In genomic region chr1:184881861-184882260, GRCm38 (mm10) we compare ENCODE assay signal across 10 mouse cellular contexts. TPM values are rescaled to one million over a fixed set of nuclear protein-coding genes. Genes with fewer than 3 reads are reported as not detected.
DNase-seq lines count a peak whose midpoint lies in the region; ATAC-seq and TF ChIP-seq lines count a peak whose summit lies in the region.
"Had no signal": no experiment of that assay in that cellular context is flagged by ENCODE, and none has a peak within 500 bp of the region (broad histone marks: within the 10 kb centered on the region; RNA-seq: fewer than 3 reads in every experiment).

No protein-coding gene starts in this region.

- H3K4me3 ChIP-seq in heart, embryonic 15.5 days = peak overlapping the region; percentile 58
- peak overlapping the region; percentile 81; the same call in 1 of the 2 replicates for H3K4me3 ChIP-seq in E14TG2a.4 (replicated peaks; ENCODE audit: low read length)
- peak overlapping the region; percentile 43 for H3K4me3 ChIP-seq in forebrain, embryonic 15.5 days
- H3K4me3 ChIP-seq in limb, embryonic 15.5 days = peak overlapping the region; percentile 43

- no peak for TF ChIP-seq CTCF in E14TG2a.4 (conservative IDR thresholded peaks at IDR 0.05; ENCODE audit: low read length)

- no peaks in the 10 kb centered on the region for H3K9me3 ChIP-seq in heart, embryonic 15.5 days (replicated peaks)
- no peaks in the 10 kb centered on the region for H3K9me3 ChIP-seq in E14TG2a.4 (ENCODE audit: low read length)
- no peaks in the 10 kb centered on the region for H3K9me3 ChIP-seq in forebrain, embryonic 15.5 days
- H3K9me3 ChIP-seq in limb, embryonic 15.5 days = no peaks in the 10 kb centered on the region

- no peak for ATAC-seq in heart, embryonic 15.5 days (replicated peaks; ENCODE audit: insufficient number of reproducible peaks, insufficient read depth, low FRiP score, low read depth)
- no peak for ATAC-seq in forebrain, embryonic 15.5 days (replicated peaks)
- ATAC-seq in limb, embryonic 15.5 days (ENCODE audit: insufficient number of reproducible peaks, low FRiP score, low TSS enrichment, low read depth) = no peak

- peak overlapping the region; percentile 81 for H3K4me2 ChIP-seq in heart, embryonic 15.5 days
- H3K4me2 ChIP-seq in forebrain, embryonic 15.5 days (replicated peaks) = no peak overlapping the region
- H3K4me2 ChIP-seq in limb, embryonic 15.5 days = peak overlapping the region; percentile 71; the same call in 1 of the 2 replicates

- intact Hi-C loops in heart, postnatal 10 days (cut with DNase I) = loop anchor here (2.0 kb wide), 1 partner anchor 57 kb away; no protein-coding TSS in a partner anchor

- peaks cover 9% of the 10 kb centered on the region for H3K4me1 ChIP-seq in heart, embryonic 15.5 days (replicated peaks)
- H3K4me1 ChIP-seq in E14TG2a.4 (replicated peaks; ENCODE audit: low read depth, low read length) = peaks cover 19% of the 10 kb centered on the region
- H3K4me1 ChIP-seq in forebrain, embryonic 15.5 days = peaks cover 8% of the 10 kb centered on the region
- H3K4me1 ChIP-seq in limb, embryonic 15.5 days = peaks cover 21% of the 10 kb centered on the region

- H3K9ac ChIP-seq in heart, embryonic 15.5 days = peak overlapping the region; percentile 53
- H3K9ac ChIP-seq in forebrain, embryonic 15.5 days (replicated peaks) = no peak overlapping the region
- H3K9ac ChIP-seq in limb, embryonic 15.5 days = no peak overlapping the region

- 51% methylated on average over 7 of the region's 7 CpGs for WGBS in heart, embryonic 15.5 days
- WGBS in forebrain, embryonic 15.5 days = 75% methylated on average over 7 of the region's 7 CpGs
- WGBS in limb, embryonic 15.5 days = 69% methylated on average over 7 of the region's 7 CpGs

- DNase-seq in heart, postnatal 10 days = no peak
- DNase-seq in thymus, postnatal 10 days (ENCODE audit: low spot score in 2 of 2) = no peak
- DNase-seq in layer of hippocampus, postnatal 14 days (ENCODE audit: low spot score in 2 of 2) = no peak
- no peak for DNase-seq in layer of hippocampus, postnatal 10 days (ENCODE audit: low spot score in 2 of 2)
- DNase-seq: right cerebral cortex, postnatal 4 days had no signal

- no peaks in the 10 kb centered on the region for H3K36me3 ChIP-seq in heart, embryonic 15.5 days
- no peaks in the 10 kb centered on the region for H3K36me3 ChIP-seq in E14TG2a.4 (ENCODE audit: insufficient read depth, low read length)
- no peaks in the 10 kb centered on the region for H3K36me3 ChIP-seq in forebrain, embryonic 15.5 days
- H3K36me3 ChIP-seq in limb, embryonic 15.5 days = no peaks in the 10 kb centered on the region

- H3K27me3 ChIP-seq in heart, embryonic 15.5 days = peaks cover 43% of the 10 kb centered on the region
- peaks cover 60% of the 10 kb centered on the region for H3K27me3 ChIP-seq in E14TG2a.4 (ENCODE audit: insufficient read depth, low read length)
- H3K27me3 ChIP-seq in forebrain, embryonic 15.5 days = peaks cover 27% of the 10 kb centered on the region
- peaks cover 28% of the 10 kb centered on the region for H3K27me3 ChIP-seq in limb, embryonic 15.5 days
- H3K27me3 ChIP-seq: CH12.LX had no signal

- no peak overlapping the region for H3K27ac ChIP-seq in heart, embryonic 15.5 days
- no peak overlapping the region for H3K27ac ChIP-seq in forebrain, embryonic 15.5 days (replicated peaks)
- no peak overlapping the region for H3K27ac ChIP-seq in limb, embryonic 15.5 days

RNA-seq across cellular contexts. Expression of gene C130074G19Rik, which starts 1.2 kb away (rescaled TPM):
- 0.93 and 1.4 TPM in 2 replicates for polyA plus RNA-seq in heart, embryonic 15.5 days (2015; fragmentation: Nextera tagmentation; extraction: Ambion mirVana)
- total RNA-seq in heart, postnatal 10 days (2021) = 10 to 100 TPM; 30.8 to 37.5 TPM
- 0.77 and 1.2 TPM in 2 replicates for polyA plus RNA-seq in forebrain, embryonic 15.5 days (2015; fragmentation: Nextera tagmentation; extraction: Ambion mirVana)
- polyA plus RNA-seq in limb, embryonic 15.5 days (2015; fragmentation: Nextera tagmentation; extraction: Ambion mirVana) = 1.9 and 2.3 TPM in 2 replicates
- total RNA-seq in layer of hippocampus, postnatal 14 days (2021) = 10 to 100 TPM in 1 of 2 experiments, 1 to 10 TPM in 1; 9.3 to 12.1 TPM
- total RNA-seq in layer of hippocampus, postnatal 10 days (2021) = 10 to 100 TPM; 12.6 to 14.9 TPM
- total RNA-seq: CH12.LX had no signal

RNA-seq across cellular contexts. Expression of gene Marc2, which starts 35.6 kb away (rescaled TPM):
- 115 and 120 TPM in 2 replicates for polyA plus RNA-seq in heart, embryonic 15.5 days (2015; fragmentation: Nextera tagmentation; extraction: Ambion mirVana)
- 100 to 1,000 TPM; 151 to 155 TPM for total RNA-seq in heart, postnatal 10 days (2021)
- 107 and 109 TPM in 2 replicates for polyA plus RNA-seq in forebrain, embryonic 15.5 days (2015; fragmentation: Nextera tagmentation; extraction: Ambion mirVana)
- polyA plus RNA-seq in limb, embryonic 15.5 days (2015; fragmentation: Nextera tagmentation; extraction: Ambion mirVana) = 193 and 204 TPM in 2 replicates
- 10 to 100 TPM; 93.0 to 97.6 TPM for total RNA-seq in layer of hippocampus, postnatal 14 days (2021)
- total RNA-seq in layer of hippocampus, postnatal 10 days (2021) = 100 to 1,000 TPM in 1 of 2 experiments, 10 to 100 TPM in 1; 96.2 to 109 TPM
